Mouse (Mus musculus): Measurements from ENCODE around the gene Ank3.

Ank3 gene

DNA sequence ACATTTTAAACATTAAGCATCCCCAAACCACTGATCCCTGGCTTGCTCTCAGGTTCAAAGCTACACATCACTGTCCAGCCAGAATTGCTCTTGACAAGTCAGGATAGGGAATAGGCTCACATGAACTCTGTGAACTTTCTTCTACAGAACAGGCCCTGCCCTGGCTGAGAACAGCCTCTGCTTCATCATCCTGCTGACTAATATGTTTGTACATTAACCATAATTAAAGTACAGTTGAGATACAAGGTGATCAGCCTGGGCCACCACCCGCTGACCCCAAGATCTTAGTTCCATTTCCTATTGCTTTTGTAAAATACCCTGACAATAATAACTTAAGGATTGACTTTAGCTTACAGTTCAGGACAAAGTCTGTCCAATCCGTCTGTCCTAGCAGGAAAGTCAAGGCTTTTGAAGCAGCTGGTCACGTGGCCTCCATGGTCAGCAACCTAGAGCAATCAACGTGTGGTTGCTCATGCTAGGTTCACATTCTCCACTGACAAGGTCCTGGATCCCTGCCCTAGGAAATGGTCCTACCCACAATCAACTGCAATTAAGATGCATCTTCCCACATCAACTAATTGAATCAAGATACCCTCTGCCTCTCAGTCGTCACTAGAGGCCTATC, 538.0 kb downstream of the Ank3 start:
- DNase-seq (ENCODE audit: low spot score): no peak

DNA sequence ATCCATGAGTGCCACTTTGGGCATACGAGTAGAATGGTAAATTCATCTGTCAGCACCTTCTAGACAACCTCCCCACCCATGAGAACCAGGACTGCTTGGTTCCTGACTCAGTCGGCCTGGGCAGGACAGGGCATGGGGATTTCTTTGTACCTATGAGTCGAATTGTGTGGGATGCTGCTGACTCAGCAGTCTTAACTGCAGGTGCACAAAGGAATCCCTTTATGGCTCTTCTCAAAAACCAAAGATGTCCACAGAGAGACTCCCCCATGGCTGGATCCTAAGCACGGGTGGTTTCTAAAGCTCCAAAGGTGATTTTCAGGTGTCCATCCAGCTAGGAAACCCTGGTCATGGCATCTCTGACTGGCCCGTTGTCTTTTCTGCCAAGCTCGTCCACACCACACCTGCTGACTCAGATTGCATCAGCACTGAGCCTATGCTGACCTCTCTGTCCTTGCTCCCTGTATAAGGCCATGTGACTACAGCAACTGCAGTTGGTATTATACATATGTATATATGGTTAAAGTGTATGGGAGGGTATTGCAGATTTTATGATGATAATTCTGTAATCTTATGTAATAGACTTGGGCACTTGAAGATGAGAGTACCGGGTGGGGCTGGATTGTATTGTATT, 538.8 kb downstream of the Ank3 start:
- DNase-seq (ENCODE audit: low spot score): no peak

DNA sequence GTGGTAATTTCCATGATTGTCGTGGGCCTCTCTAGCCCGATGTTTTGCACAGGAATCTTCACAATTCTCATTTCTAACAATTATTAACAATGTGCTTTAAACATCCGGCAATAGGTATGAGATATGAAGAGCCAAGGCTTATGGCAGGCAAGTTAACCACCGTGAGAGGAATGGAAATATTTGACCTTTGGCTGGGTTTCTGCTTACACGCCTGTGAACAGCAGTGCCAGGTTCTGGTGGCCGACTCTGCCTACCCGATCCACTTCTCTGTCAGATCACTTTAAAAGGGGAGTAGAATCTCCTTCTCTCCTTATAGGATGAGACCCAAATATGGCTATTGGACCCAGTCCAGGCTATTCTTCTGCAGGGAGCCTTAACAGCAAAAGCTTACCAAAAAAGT, 540.6 kb downstream of the Ank3 start:
- DNase-seq (ENCODE audit: low spot score): no peak

DNA sequence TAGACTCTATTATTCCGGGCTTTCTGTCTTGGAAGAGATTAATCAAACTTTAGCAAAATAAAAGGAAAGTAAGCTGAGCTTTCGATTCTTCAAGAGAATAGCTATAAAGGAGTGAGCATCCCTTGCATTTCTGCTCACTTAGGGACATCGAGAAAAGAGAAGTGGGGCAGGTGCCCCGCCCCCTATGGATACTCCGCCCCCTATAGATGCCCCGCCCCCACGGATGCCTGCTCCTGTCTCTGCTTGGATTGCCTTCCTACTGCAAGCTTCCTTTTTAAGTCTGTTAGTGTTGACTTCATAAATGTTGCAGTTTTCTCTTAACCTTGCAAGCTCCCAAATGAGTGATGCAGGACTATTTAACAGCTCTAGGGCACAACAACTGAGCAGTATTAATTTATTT, 541.4 kb downstream of the Ank3 start:
- no peak for DNase-seq (ENCODE audit: low spot score)

DNA sequence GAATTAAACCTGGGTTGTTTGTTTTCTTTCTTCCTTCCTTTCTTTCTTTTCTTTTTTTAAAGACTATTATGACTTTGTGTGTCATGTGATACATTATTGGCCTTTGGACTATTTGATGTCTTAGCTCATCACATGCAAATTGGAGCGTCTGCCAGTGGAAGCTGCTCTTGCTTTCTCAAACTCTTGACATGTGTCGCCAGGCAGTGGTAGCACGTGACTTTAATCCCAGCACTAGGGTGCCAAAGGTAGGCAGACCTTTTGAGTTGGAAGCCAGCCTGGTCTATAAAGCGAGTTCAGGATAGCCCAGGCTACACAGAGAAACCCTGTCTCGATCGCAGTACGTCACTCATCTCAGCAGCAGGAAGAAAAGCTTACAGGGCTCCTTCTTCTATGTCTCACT, 542.4 kb downstream of the Ank3 start:
- DNase-seq (ENCODE audit: low spot score): no peak

DNA sequence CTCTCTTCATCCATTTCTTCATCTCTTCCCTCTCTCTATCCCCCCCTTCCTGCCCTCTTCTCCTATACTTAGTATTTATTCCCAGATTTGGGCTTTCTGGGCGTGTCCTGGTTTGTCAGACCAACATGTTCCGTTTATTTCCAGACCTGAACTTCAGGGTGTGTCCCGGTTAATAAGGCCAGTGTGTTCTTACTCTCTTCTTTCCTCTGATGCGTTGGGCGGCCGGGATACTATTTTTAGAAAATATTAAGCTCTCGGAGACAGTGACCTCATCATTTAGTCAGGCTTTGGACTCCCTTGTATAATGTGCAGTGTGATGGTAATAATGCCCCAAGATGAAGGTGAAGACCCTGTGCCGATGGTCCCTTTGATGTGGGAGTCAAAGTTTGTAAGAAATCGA, 546.3 kb downstream of the Ank3 start:
- no peak for DNase-seq (ENCODE audit: low spot score)

DNA sequence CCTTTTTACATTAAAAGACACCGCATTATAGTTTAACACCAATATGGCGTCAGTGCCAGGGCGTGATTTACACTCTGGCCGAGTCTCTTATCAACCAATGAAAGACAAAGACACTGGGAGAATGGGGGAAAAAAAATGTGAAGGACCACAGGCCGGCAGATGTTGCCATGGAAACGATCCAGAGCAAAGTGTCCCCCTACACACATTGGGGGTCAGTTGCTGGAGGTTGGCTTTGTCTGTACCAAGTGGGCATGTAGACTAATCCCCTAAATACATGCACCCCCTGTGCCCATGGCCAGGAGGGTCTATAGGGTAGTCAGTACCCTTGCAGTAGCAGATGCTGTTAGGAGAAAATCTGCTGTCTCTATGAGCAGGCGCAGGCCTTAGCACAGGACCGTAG, 547.3 kb downstream of the Ank3 start:
- no peak for DNase-seq (ENCODE audit: low spot score)

DNA sequence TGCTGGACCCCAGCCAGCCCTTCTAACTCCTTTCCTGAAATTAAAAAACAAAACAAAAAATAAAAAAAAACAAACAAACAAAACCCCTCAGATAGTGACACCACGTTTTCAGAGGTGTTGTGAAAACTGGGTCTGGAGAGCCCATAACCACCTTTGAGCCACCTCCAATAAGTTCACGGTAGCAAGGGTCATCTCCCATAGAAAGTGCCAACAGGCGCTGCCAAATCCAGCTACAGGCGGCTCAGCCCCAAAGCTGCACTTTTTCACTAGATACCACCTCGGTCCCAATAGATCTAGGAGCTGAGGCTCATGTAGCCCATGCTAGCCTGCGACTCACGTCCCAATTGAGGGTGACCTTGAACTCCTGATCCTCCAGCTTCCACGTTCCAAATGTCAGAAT, 547.7 kb downstream of the Ank3 start:
- no peak for DNase-seq (ENCODE audit: low spot score)

DNA sequence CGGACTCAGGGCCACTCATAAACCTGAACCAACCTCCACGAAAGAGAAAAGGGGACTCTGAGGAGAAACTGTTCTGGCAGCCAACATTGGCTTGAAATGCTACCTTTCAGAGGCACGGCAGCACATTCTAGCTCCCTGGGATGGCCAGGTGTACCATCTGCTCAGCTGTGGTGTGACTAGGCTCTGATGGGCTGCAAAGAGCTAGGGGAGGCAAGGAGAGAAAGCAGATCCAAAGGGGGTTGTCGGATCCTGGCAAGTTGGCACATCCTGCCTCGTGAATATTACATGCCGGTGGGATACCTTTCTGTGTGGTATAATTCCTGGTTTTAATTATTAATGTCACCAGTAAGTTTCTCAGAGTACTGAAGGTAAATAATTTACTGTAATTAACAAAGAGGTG, 548.5 kb downstream of the Ank3 start:
- no peak for DNase-seq (ENCODE audit: low spot score)

DNA sequence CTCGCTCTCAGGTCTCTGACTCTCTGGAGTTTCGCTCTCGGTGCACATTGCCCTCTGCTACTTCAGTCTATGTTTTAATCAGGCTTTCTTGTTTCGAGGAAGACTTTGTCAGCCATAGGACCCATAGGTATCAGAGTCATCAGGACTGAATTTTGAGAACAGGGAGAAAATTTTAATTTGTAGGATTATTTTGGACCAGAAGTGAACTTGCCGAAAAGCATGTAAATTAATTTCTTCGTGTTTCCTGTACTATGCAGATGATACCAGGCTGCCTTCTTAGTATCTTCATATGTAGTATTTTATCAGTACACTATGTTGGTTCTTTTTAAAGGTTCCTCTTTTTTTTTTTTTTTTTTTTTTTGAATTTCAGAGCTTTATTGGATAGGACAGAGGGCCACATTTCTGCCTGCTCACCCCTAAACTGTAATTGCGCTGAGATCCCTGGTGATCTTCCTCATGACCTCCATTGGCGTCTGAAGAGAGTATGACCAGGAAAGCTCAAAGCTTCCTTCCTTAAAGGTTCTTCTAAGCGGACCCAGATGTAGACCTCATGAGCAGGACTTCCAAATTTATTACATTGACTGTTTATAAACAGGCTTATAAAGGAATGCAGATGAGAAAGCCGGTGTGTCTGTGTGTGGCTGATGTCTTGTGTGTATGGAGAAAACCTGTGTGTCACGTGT, 551.8 kb downstream of the Ank3 start:
- no peak for DNase-seq (ENCODE audit: low spot score)

DNA sequence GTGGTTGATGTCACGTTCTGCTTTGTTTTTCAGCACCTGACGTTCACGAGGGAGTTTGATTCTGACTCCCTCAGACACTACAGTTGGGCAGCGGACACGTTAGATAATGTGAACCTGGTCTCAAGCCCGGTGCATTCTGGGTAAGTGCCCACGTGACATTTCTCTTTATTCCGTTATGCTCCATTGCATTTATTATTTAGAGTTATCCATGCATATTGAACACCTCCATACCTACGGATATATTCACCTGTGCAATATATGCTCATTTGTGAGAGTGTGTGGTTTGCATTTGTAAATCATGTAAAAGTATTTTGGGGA, 552.3 kb downstream of the Ank3 start:
- no peak for DNase-seq (ENCODE audit: low spot score)

DNA sequence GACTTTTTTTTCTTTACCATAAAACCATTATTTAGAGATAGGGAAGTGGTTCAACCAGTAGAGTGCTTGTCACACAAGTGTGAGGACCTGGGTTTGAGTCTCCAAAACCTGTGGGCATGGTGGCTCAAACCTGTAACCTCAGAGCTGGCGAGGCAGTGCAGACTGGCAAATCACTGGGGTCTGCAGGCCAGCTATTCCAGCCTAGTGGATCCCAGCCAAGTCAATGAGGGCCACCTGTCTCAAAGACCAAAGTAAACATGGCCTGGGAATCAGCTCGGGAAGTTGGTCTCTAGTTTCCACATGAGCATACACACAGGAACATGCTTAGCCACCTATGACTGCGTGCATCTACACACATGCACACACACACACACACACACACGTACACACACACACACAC, 552.9 kb downstream of the Ank3 start:
- DNase-seq (ENCODE audit: low spot score): no peak

DNA sequence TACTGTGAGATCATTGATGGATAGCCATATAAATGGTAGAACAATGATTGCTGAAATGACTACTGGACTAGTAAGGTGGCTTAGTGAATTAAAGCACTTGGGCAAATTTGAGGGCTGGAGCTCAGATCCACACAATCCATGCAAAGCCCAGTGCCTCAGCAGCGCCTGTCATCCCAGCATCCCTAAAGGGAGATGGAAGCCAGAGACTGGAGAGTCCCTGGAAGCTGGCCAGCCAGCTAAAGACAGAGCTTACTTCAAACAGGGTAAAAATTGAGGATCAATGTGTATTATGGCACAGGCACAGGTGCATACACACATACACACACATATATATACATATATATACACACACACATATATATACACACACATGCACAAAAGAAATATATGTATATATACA, 553.7 kb downstream of the Ank3 start:
- DNase-seq (ENCODE audit: low spot score): no peak

DNA sequence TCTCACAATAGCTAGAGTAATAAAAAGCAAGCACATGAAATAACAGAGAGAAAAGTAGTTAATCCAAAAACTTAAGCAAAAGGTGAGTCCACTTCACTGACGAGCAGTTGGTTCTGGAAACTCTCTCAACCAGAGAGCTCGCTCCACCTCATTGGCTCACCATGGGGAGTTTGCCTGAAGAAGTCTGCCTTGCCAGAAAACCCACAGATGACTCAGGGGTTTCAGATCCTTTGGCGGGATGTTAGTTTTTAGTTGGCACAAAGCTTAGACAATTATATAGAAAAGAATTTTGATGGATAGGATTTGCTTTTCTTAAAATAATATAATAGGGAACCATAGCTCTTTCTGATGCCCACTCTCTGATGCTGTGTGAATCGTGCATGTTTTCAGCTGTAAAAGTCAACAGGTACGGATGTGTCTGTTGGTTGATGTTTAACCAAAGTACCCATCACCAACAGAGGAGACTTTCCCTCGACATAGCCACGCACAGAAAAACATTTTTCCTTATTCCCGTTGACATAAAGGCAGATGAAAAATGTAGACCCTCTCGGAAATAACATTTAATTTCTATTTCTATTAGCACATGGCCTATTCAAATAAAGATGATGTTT, 556.2 kb downstream of the Ank3 start:
- DNase-seq (ENCODE audit: low spot score): no peak

DNA sequence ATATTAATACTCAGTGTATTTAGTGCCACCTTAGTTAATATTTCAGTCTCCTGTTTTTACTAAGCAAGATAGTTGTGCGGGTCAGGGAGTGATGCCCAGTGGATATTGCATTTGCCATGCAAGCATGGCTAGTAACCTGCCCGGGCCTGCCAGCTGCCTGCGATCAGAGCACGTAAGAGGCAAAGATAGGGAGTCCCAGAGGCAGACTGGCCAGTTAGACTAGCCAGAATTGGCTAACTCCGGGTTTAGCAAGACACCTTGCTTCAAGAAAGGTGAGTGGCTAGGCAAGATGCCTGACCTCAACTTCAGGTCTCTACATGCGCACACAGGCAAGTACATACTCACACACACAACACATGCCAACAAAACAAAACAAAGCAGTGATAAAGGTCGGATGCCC, 563.7 kb downstream of the Ank3 start:
- DNase-seq (ENCODE audit: low spot score): no peak

DNA sequence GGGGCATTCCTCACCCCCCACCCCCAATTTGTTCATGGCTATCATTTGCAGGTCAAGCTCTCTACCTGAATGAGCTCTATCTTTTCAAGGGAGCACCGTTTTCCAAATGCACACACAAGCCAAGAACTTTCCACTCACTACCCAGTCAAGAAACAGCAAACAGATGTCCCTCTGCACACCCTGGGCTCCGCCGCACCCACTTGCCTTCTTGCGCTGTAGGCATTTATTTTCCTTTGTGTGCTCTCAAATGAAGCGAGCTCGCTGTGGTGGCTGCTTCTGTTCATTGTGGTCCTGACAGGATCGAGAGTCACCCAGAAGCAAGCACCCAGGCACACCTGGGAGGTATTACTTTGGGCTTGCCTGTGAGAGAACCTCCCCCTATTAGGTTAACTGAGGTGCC, 564.4 kb downstream of the Ank3 start:
- no peak for DNase-seq (ENCODE audit: low spot score)

DNA sequence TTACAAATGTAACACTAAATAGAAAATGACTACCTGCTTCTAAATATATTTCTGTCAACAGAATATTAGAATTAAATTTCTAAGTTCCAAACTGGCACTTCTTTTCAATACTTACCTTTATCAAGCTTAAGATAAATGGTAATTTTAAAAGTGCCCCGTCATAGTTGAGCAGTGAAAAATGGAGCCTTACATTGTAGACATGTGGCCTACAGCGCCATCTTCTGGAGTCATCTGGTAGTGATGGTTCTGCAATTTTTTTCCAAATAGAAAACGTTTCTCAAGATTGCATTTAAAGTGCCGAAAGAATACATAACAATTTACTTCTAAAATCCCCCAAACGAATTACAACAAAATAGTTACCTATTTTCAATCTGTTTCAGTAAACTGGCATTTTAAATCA, 566.0 kb downstream of the Ank3 start:
- no peak for DNase-seq (ENCODE audit: low spot score)

DNA sequence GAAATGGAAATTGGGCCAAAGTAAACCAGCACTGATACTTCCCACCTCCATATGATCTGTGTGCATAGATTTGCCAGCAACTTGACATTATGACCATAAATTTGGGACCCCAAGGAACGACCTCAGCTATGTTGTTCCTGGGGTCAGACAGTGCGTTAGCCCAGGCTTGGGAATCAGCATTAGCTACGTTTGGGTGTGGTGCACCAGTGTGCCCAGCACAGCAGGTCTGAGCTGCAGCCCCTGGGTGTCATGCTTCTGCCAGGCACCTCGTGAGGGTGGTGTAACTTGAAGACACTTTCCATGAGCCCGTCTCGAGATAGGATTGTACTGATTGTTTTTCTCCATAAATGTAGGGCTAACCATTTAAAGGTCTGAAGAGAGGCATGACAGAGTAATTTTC, 566.5 kb downstream of the Ank3 start:
- DNase-seq (ENCODE audit: low spot score): no peak

DNA sequence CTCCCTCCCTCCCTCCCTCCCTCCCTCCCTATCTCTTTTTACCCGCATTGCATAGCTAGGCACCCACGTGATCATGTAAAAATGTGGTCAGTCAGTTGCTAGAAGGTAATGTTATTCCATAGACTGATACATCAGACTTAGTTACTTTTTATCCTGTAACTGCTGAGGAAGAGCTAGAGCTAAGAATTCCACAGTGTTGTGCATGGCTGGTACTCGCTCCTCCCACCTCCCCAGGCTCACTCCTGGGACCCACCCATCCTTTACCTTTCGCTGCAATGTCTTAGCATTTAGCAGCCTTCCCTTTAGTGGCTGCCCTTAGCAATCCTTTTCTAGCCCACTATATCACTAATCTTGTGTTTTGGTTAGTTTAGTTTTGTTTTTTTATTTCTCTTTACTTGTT, 569.4 kb downstream of the Ank3 start:
- no peak for DNase-seq (ENCODE audit: low spot score)

DNA sequence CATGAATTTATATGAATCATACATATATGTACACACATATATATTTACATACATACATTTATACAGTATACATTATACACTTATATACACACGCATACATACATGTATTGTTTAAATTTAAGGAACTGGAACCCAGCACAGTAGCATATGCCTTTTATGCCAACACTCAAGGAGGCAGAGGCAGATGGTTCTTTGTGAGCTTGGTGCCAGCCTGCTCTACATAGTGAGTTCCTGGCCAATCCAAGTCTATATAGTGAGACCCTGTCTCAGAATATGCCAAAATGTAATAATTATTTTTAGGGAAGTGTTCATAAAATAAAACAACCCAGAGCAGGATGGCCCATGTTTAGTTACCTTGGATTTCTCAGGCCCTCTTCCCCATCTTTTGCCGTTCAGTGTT, 581.1 kb downstream of the Ank3 start:
- no peak for DNase-seq (ENCODE audit: low spot score)

DNA sequence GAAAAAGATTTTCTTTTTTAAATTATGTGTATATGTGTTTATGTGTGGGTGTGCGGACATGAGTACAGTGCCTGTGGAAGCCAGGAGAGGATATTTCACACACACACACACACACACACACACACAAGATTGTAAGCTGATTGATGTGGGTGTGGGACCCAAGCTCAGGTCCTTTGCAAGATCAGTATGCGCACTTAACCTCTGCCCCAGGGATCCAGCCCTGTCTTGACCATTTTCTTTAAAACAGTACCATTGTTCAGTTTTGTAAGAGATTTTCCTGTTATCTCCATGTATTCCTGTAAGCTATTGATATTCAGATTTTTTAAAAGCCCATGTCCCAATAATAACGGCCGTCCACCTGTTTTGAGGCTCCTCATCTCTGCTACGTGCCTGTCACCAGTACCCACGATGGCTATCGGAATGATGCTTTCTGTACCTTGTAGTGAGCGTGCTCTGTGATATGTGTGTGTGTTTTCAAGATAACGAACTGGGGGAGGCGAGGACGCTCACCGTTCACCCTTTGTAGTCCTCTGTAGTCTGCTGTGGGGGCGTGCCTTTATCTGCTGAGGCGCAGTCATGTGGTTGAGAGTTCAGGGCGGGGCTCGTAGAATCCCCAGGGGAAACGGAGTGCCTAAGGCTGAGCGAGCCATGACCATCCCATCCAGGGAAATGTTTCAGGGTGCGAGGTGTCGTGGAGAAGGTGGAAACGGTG, 583.0 kb downstream of the Ank3 start:
- DNase-seq (ENCODE audit: low spot score): no peak

DNA sequence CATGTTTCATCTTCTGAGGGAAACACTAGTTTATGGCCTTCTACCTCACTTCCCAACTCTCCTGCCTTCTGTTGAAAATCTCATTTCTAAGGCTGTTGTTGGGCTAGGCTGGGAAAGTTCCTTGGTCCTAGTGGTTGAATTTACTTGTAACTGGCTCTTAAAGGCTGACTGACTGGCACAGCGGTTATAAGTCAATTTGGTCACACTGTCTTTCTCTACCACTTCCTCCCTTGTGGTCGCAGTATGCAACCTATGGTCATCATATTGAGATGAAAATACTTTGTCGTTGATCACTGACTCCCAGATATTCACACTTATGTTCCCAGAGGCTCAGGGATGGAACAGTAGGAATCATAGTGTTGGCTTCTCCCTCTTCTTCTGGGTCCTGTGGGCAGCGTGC, 584.1 kb downstream of the Ank3 start:
- no peak for DNase-seq (ENCODE audit: low spot score)

DNA sequence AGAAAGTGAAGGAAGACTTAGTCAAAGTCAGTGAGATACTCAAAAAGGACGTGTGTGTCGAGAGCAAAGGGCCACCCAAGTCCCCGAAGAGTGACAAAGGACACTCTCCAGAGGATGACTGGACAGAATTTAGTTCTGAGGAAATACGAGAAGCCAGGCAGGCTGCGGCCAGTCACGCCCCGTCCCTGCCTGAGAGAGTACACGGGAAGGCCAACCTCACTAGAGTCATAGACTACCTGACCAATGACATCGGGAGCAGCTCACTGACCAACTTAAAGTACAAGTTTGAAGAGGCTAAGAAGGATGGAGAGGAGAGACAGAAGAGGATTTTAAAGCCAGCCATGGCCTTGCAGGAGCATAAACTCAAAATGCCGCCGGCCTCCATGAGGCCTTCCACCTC, 588.9 kb downstream of the Ank3 start:
- no peak for DNase-seq (ENCODE audit: low spot score)

Data from spleen, adult 12 weeks (tissue).